In the genomic region with DNA sequence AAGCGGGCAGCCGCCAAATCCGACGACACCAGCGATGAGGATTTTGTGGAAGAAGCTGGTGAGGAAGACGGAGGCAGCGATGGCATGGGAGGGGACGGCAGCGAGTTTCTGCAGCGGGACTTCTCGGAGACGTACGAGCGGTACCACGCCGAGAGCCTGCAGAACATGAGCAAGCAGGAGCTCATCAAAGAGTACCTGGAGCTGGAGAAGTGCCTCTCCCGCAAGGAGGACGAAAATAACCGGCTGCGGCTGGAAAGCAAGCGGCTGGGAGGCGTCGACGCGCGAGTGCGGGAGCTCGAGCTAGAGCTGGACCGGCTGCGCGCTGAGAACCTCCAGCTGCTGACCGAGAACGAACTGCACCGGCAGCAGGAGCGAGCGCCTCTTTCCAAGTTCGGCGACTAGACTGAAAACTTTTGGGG, we compare ENCODE assay signal across 8 mouse cellular contexts. TPM values are rescaled to one million over a fixed set of nuclear protein-coding genes. Genes with fewer than 3 reads are reported as not detected.
A peak's percentile ranks its signal among the peaks of the same experiment; 100 is the strongest.
DNase-seq lines count a peak whose midpoint lies in the region; ATAC-seq and TF ChIP-seq lines count a peak whose summit lies in the region.

No protein-coding gene starts in this region.

- ATAC-seq in heart, embryonic 14.5 days (ENCODE audit: insufficient number of reproducible peaks, insufficient read depth, low FRiP score, low read depth), result no peak
- ATAC-seq in limb, embryonic 14.5 days (ENCODE audit: low FRiP score, low read depth), result no peak

- peaks cover 25% of the 10 kb centered on the region for H3K4me1 ChIP-seq in testis, adult 2 months (ENCODE audit: control insufficient read depth, insufficient read depth, low read length)
- H3K4me1 ChIP-seq in heart, embryonic 14.5 days (ENCODE audit: control insufficient read depth in 2 of 2, insufficient read depth in 2 of 2, low read length in 2 of 2), result peaks cover 11 to 18% of the 10 kb centered on the region in 2 experiments
- H3K4me1 ChIP-seq in limb, embryonic 14.5 days (ENCODE audit: control insufficient read depth, insufficient read depth, low read length), result peaks cover 19% of the 10 kb centered on the region

- H3K9ac ChIP-seq in heart, embryonic 14.5 days (ENCODE audit: low read length), result peak overlapping the region; percentile 86
- H3K9ac ChIP-seq in limb, embryonic 14.5 days (ENCODE audit: low read depth, low read length, severe bottlenecking), result peak overlapping the region; percentile 72

- under 1% methylated on average over 38 of the region's 38 CpGs for WGBS in heart, embryonic 14.5 days
- 2% methylated on average over 38 of the region's 38 CpGs for WGBS in limb, embryonic 14.5 days

- peak; percentile 40; the same call in 1 of the 2 replicates for TF ChIP-seq POLR2A in testis, adult 2 months (IDR thresholded peaks at IDR 0.05; ENCODE audit: control insufficient read depth, low read depth, low read length)
- TF ChIP-seq POLR2A in limb, embryonic 14.5 days (IDR thresholded peaks at IDR 0.05; ENCODE audit: borderline replicate concordance, extremely low read depth, insufficient read depth, insufficient read length), result no peak

- peak; percentile 64 for DNase-seq in adrenal gland, adult 2 months
- DNase-seq in adrenal gland, postnatal 4 days (ENCODE audit: low spot score in 2 of 2), result no peak
- no peak for DNase-seq in testis, postnatal 10 days (ENCODE audit: low spot score)
- DNase-seq in limb, embryonic 14.5 days (ENCODE audit: low spot score), result peak; percentile 49
- DNase-seq in naive thymus-derived CD4-positive, alpha-beta T cell, adult 2 months (ENCODE audit: low read depth), result peak; percentile 61
- no peak for DNase-seq in frontal cortex, postnatal 36 days (ENCODE audit: low spot score in 2 of 2)

- H3K4me2 ChIP-seq in heart, embryonic 14.5 days (ENCODE audit: low read length), result peak overlapping the region; percentile 97
- H3K4me2 ChIP-seq in limb, embryonic 14.5 days (replicated peaks; ENCODE audit: low read depth, low read length, severe bottlenecking), result peak overlapping the region; percentile 86

- H3K27ac ChIP-seq in testis, adult 2 months (ENCODE audit: control insufficient read depth, insufficient read depth, low read depth, low read length), result peak overlapping the region; percentile 94
- H3K27ac ChIP-seq in heart, embryonic 14.5 days (replicated peaks in 1 of 2; ENCODE audit: control insufficient read depth in 1 of 2, insufficient read depth in 1 of 2, low read depth in 2 of 2, low read length in 2 of 2), result peak overlapping the region; percentile 70 to 89
- peak overlapping the region; percentile 40; the same call in 1 of the 2 replicates for H3K27ac ChIP-seq in limb, embryonic 14.5 days (replicated peaks; ENCODE audit: low read depth, low read length)

- H3K4me3 ChIP-seq in testis, adult 2 months (ENCODE audit: control insufficient read depth, low read depth, low read length), result peak overlapping the region; percentile 97
- peak overlapping the region; percentile 73 to 77 for H3K4me3 ChIP-seq in heart, embryonic 14.5 days (ENCODE audit: control insufficient read depth in 1 of 2, insufficient read depth in 1 of 2, low read depth in 1 of 2, low read length in 2 of 2)
- H3K4me3 ChIP-seq in limb, embryonic 14.5 days (replicated peaks; ENCODE audit: low read length), result peak overlapping the region; percentile 65

- no peaks in the 10 kb centered on the region for H3K27me3 ChIP-seq in testis, adult 2 months (ENCODE audit: control insufficient read depth, insufficient read depth, low read length)
- no peaks in the 10 kb centered on the region for H3K27me3 ChIP-seq in heart, embryonic 14.5 days (ENCODE audit: control insufficient read depth, insufficient read depth, low read length)
- no peaks in the 10 kb centered on the region for H3K27me3 ChIP-seq in limb, embryonic 14.5 days (ENCODE audit: control insufficient read depth, insufficient read depth, low read length)

- H3K36me3 ChIP-seq in testis, adult 2 months (ENCODE audit: control insufficient read depth, insufficient read depth, low read length), result no peaks in the 10 kb centered on the region
- H3K36me3 ChIP-seq in heart, embryonic 14.5 days (ENCODE audit: control insufficient read depth, insufficient read depth, low read length), result no peaks in the 10 kb centered on the region
- H3K36me3 ChIP-seq in limb, embryonic 14.5 days (ENCODE audit: control insufficient read depth, insufficient read depth, low read length), result no peaks in the 10 kb centered on the region

- no peak for TF ChIP-seq CTCF in testis, adult 2 months (IDR thresholded peaks at IDR 0.05; ENCODE audit: control insufficient read depth, insufficient read depth, insufficient replicate concordance, low read depth, low read length)

- H3K9me3 ChIP-seq in heart, embryonic 14.5 days (ENCODE audit: control insufficient read depth, low read length), result no peaks in the 10 kb centered on the region
- H3K9me3 ChIP-seq in limb, embryonic 14.5 days (ENCODE audit: control insufficient read depth, low read length), result no peaks in the 10 kb centered on the region

RNA-seq across cellular contexts. Expression of a gene that starts 1.6 kb away (rescaled TPM):
- total RNA-seq in adrenal gland, adult 2 months (2021), result 10 to 100 TPM; 70.9 to 83.7 TPM
- polyA plus RNA-seq in adrenal gland, adult 2 months (2012; rRNA removed), result 15.7 and 16.5 TPM in 2 replicates
- total RNA-seq in adrenal gland, postnatal 4 days (2021), result 10 to 100 TPM; 50.6 to 53.4 TPM
- 5.8 and 6.1 TPM in 2 replicates for polyA plus RNA-seq in testis, adult 2 months (2012; rRNA removed)
- 3.4 and 3.7 TPM in 2 replicates for polyA plus RNA-seq in heart, embryonic 14.5 days (2014; fragmentation: Nextera tagmentation; extraction: Ambion mirVana)
- 17.7 and 21.1 TPM in 2 replicates for polyA plus RNA-seq in limb, embryonic 14.5 days (2012; rRNA removed)
- polyA plus RNA-seq in limb, embryonic 14.5 days (2014; fragmentation: Nextera tagmentation; extraction: Ambion mirVana), result 7.5 and 8.4 TPM in 2 replicates

RNA-seq across cellular contexts. Expression of a gene that starts 14.6 kb away (rescaled TPM):
- total RNA-seq in adrenal gland, adult 2 months (2021), result 1 to 10 TPM; 2.8 to 7.0 TPM
- 3.3 and 4.5 TPM in 2 replicates for polyA plus RNA-seq in adrenal gland, adult 2 months (2012; rRNA removed)
- 10 to 100 TPM; 10.4 to 11.8 TPM for total RNA-seq in adrenal gland, postnatal 4 days (2021)
- polyA plus RNA-seq in testis, adult 2 months (2012; rRNA removed), result 38.8 and 53.8 TPM in 2 replicates
- polyA plus RNA-seq in heart, embryonic 14.5 days (2014; fragmentation: Nextera tagmentation; extraction: Ambion mirVana), result 4.1 and 4.6 TPM in 2 replicates
- 9.4 and 10.8 TPM in 2 replicates for polyA plus RNA-seq in limb, embryonic 14.5 days (2012; rRNA removed)
- polyA plus RNA-seq in limb, embryonic 14.5 days (2014; fragmentation: Nextera tagmentation; extraction: Ambion mirVana), result 8.6 and 11.1 TPM in 2 replicates

RNA-seq across cellular contexts. Expression of a gene that starts 16.1 kb away (rescaled TPM):
- 100 to 1,000 TPM in 1 of 2 experiments, 10 to 100 TPM in 1; 88.4 to 175 TPM for total RNA-seq in adrenal gland, adult 2 months (2021)
- 70.3 and 91.9 TPM in 2 replicates for polyA plus RNA-seq in adrenal gland, adult 2 months (2012; rRNA removed)
- total RNA-seq in adrenal gland, postnatal 4 days (2021), result 10 to 100 TPM; 58.4 to 64.4 TPM
- polyA plus RNA-seq in testis, adult 2 months (2012; rRNA removed), result 5.7 and 7.2 TPM in 2 replicates
- polyA plus RNA-seq in heart, embryonic 14.5 days (2014; fragmentation: Nextera tagmentation; extraction: Ambion mirVana), result 13.3 TPM in 2 replicates
- 11.2 and 14.2 TPM in 2 replicates for polyA plus RNA-seq in limb, embryonic 14.5 days (2012; rRNA removed)
- polyA plus RNA-seq in limb, embryonic 14.5 days (2014; fragmentation: Nextera tagmentation; extraction: Ambion mirVana), result 20.2 and 25.2 TPM in 2 replicates

RNA-seq across cellular contexts. Expression of a gene that starts 16.1 kb away (rescaled TPM):
- total RNA-seq in adrenal gland, adult 2 months (2021), result 10 to 100 TPM in 1 of 2 experiments, 1 to 10 TPM in 1; 6.3 to 14.3 TPM
- 21.4 and 24.7 TPM in 2 replicates for polyA plus RNA-seq in adrenal gland, adult 2 months (2012; rRNA removed)
- 1 to 10 TPM; 8.7 to 8.9 TPM for total RNA-seq in adrenal gland, postnatal 4 days (2021)
- polyA plus RNA-seq in testis, adult 2 months (2012; rRNA removed), result 4.9 and 5.5 TPM in 2 replicates
- 6.9 and 7.4 TPM in 2 replicates for polyA plus RNA-seq in heart, embryonic 14.5 days (2014; fragmentation: Nextera tagmentation; extraction: Ambion mirVana)
- polyA plus RNA-seq in limb, embryonic 14.5 days (2012; rRNA removed), result 10.3 and 13.2 TPM in 2 replicates
- polyA plus RNA-seq in limb, embryonic 14.5 days (2014; fragmentation: Nextera tagmentation; extraction: Ambion mirVana), result 3.8 and 4.9 TPM in 2 replicates

RNA-seq across cellular contexts. Expression of a gene that starts 53.3 kb away (rescaled TPM):
- 10 to 100 TPM; 18.9 to 24.2 TPM for total RNA-seq in adrenal gland, adult 2 months (2021)
- polyA plus RNA-seq in adrenal gland, adult 2 months (2012; rRNA removed), result 16.3 and 19.2 TPM in 2 replicates
- total RNA-seq in adrenal gland, postnatal 4 days (2021), result 10 to 100 TPM; 13.4 to 14.2 TPM
- 18.4 and 21.6 TPM in 2 replicates for polyA plus RNA-seq in testis, adult 2 months (2012; rRNA removed)
- polyA plus RNA-seq in heart, embryonic 14.5 days (2014; fragmentation: Nextera tagmentation; extraction: Ambion mirVana), result 2.3 and 2.9 TPM in 2 replicates
- 3.7 and 3.8 TPM in 2 replicates for polyA plus RNA-seq in limb, embryonic 14.5 days (2012; rRNA removed)
- polyA plus RNA-seq in limb, embryonic 14.5 days (2014; fragmentation: Nextera tagmentation; extraction: Ambion mirVana), result 2.5 and 2.6 TPM in 2 replicates

Comparison
In these comparisons a context has a peak if more than half of its experiments do, and no peak if none do; other contexts are left out.
1. DNase-seq: peak in adrenal gland, adult 2 months (single experiment), limb, embryonic 14.5 days (single experiment) and naive thymus-derived CD4-positive, alpha-beta T cell, adult 2 months (single experiment); none in adrenal gland, postnatal 4 days (0 of 2), testis, postnatal 10 days (single experiment) and frontal cortex, postnatal 36 days (0 of 2).
2. H3K27ac ChIP-seq: peak in every context shown above with its lines; median percentile 94 in testis, adult 2 months; 80 in heart, embryonic 14.5 days; 40 in limb, embryonic 14.5 days.
3. Peak in every context shown above with its lines, with median percentiles within 50 percentile points of each other: H3K4me3 ChIP-seq.